Mouse (Mus musculus) 3T3-L1 (cell line): ENCODE results near the gene Ppib.

ENCODE experiments used
- DNase-seq: peaks from one replicate; pipeline ENCODE4 v3.0.0-alpha.2; 2015; ENCODE audit warnings: low read depth, low spot score

Gene Ppib

GRCm38 (mm10) chr9:66059583-66060307, at the start of gene Ppib:
Ppib (plus strand) TSS chr9:66060222.
- peak; percentile 94 for DNase-seq

- DNase-seq: no peak
Observed at GRCm38 (mm10) chr9:66020601-66021000, 39.4 kb upstream of the Ppib start.

GRCm38 (mm10) chr9:66038082-66038481, 21.9 kb upstream of the Ppib start:
- no peak for DNase-seq

- no peak for DNase-seq
Observed at GRCm38 (mm10) chr9:66038581-66038980, 21.4 kb upstream of the Ppib start.

GRCm38 (mm10) chr9:66039290-66039689, 20.7 kb upstream of the Ppib start:
- DNase-seq: no peak

- no peak for DNase-seq
Observed at GRCm38 (mm10) chr9:66040801-66041200, 19.2 kb upstream of the Ppib start.

GRCm38 (mm10) chr9:66042331-66042730, 17.7 kb upstream of the Ppib start:
- DNase-seq: no peak

- DNase-seq: no peak
Observed at GRCm38 (mm10) chr9:66043241-66043640, 16.8 kb upstream of the Ppib start.

- DNase-seq: no peak
Observed at GRCm38 (mm10) chr9:66049931-66050601, 10.0 kb upstream of the Ppib start.

GRCm38 (mm10) chr9:66051493-66051892, 8.5 kb upstream of the Ppib start:
- no peak for DNase-seq

GRCm38 (mm10) chr9:66052731-66053130, 7.3 kb upstream of the Ppib start:
- peak; percentile 25 for DNase-seq

- DNase-seq: no peak
Observed at GRCm38 (mm10) chr9:66053620-66054019, 6.4 kb upstream of the Ppib start.

- DNase-seq: no peak
Observed at GRCm38 (mm10) chr9:66060308-66060647, 256 bp downstream of the Ppib start.

- DNase-seq: no peak
Observed at GRCm38 (mm10) chr9:66060986-66061385, 964 bp downstream of the Ppib start.

GRCm38 (mm10) chr9:66061656-66062055, 1.6 kb downstream of the Ppib start:
- DNase-seq: no peak

GRCm38 (mm10) chr9:66063446-66063845, 3.4 kb downstream of the Ppib start:
- peak; percentile 32 for DNase-seq

GRCm38 (mm10) chr9:66064316-66064715, 4.3 kb downstream of the Ppib start:
- no peak for DNase-seq

- no peak for DNase-seq
Observed at GRCm38 (mm10) chr9:66066791-66067190, 6.8 kb downstream of the Ppib start.

- peak; percentile 55 for DNase-seq
Observed at GRCm38 (mm10) chr9:66067542-66067941, 7.5 kb downstream of the Ppib start.

GRCm38 (mm10) chr9:66068056-66068455, 8.0 kb downstream of the Ppib start:
- no peak for DNase-seq

GRCm38 (mm10) chr9:66068971-66069391, 9.0 kb downstream of the Ppib start:
- DNase-seq: no peak

GRCm38 (mm10) chr9:66069583-66069982, 9.6 kb downstream of the Ppib start, which contains the start of gene Snx22:
Snx22 (minus strand) TSS chr9:66069719.
- DNase-seq: peak; percentile 36

GRCm38 (mm10) chr9:66070151-66070550, 10.1 kb downstream of the Ppib start:
- no peak for DNase-seq
